Mouse (Mus musculus) hematopoietic stem cell, adult 5-6 weeks (primary cell): ENCODE data around the gene Mrfap1. TPM values are rescaled to one million over a fixed set of nuclear protein-coding genes. Genes with fewer than 3 reads are reported as not detected.

ENCODE experiments used
- ATAC-seq, 2 experiments: fragments of 125-278 bp in 1 of 2; replicated peaks in 1 of 2; 2 replicates each; pipeline ENCODE4 v1.8.0; 2016 to 2017; ENCODE audit warnings: inconsistent platforms in 2 of 2, mild to moderate bottlenecking in 2 of 2, moderate number of reproducible peaks in 2 of 2, low read depth in 1 of 2, moderate TSS enrichment in 1 of 2; ENCODE audit not compliant: low FRiP score in 2 of 2, poor library complexity in 2 of 2, severe bottlenecking in 2 of 2, insufficient read depth in 1 of 2, low TSS enrichment in 1 of 2
- total RNA-seq: library from RNA; stranded (forward); fragments of 172-1452, 232-1000 nt; gene quantifications from 2 replicates; pipeline ENCODE4 v1.2.3, GENCODE M21; 2017

The Mrfap1 gene
- total RNA-seq, 1 experiment from 2014 or later = 329 TPM

GRCm38 (mm10) chr5:36807106-36807505 lies 10.5 kb upstream of the Mrfap1 start:
- ATAC-seq = no peak

DNA sequence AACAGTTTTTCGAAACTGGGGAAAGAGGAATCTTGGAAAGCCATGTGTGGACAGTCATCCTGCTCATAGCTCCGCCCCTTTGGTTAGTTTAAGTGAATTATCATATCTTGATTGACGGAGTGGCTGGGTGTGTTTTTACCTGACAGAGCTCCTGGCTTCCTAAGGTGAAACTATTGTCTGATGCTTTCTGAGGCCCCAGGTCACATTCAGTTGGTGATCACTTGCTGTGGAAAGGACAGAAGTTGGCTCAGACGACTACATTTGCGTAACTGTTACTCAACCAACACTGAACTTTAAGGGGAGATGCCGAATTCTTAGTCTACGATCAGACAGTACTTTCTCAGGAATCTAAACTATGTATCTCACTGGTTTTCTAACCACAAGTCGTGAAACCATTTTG lies 719 bp upstream of the Mrfap1 start:
- no peak for ATAC-seq

DNA sequence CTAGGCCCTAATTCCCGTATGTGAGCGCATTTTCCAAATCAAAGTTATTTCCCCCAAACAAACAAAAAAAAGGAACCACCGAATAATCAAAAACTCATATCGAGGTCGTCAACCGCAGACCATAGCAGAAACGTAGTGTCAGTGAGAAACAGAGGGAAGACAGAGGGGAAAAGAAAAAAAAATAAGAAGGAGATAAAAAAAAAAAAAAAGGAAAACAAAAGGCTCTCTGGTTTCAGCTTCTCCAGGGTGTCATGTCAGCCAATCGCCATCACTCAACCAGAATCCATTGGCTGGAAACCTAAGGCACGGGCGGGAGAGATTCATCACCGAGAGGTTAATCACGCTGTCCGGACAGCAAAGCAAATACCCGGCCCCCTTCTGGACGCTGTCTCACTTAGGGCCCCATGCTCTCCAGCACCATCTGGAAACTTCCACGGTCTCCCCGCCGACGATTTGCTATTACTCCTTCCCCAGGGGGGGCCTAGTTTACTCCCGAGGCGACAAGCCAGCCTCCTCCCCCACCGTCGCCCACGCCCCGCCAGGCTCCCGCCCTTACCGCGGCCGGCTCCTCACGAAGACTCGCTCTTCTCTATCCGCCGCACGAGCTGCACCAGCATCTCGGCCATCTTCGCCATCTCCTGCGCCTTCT lies 801 bp downstream of the Mrfap1 start:
- peak; percentile 18 to 35; a peak in 2 of 4 replicates for ATAC-seq

DNA sequence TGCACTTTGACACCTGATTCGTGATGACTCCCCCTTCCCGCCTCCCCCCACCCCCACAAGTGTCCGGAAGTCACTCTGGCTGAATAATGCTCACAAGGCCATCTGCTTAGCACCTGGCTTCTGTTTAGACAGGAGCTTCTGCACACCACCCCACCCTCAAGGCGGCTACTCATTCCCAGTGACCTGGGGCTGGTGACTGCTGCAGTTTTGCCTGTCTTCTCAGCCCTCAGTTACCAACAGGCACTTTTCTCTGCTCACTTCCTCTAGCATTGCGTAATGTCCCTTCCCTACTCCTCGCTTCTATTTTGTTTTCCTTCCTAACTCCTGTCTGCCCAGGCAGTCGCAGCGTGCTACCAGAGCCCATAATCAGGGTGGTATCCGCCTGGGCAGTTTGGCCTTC lies 4.7 kb downstream of the Mrfap1 start:
- peak in 1 of 2 experiments; percentile 16; a peak in 1 of 4 replicates for ATAC-seq

DNA sequence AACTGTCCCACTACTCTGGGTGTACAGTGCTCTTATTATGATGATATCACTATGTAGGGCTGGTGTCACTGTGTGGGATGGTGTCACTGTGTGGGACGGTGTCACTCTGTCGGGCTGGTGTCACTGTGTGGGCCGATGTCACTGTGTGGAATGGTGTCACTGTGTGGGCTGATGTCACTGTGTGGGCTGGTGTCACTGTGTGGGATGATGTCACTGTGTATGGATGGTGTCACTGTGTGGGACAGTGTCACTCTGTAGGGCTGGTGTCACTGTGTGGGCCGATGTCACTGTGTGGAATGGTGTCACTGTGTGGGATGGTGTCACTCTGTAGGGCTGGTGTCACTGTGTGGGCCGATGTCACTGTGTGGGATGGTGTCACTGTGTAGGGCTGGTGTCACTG lies 10.5 kb downstream of the Mrfap1 start:
- ATAC-seq = no peak

GRCm38 (mm10) chr5:36779512-36779911 lies 17.1 kb downstream of the Mrfap1 start:
- no peak for ATAC-seq

GRCm38 (mm10) chr5:36778901-36779300 lies 17.7 kb downstream of the Mrfap1 start:
- no peak for ATAC-seq

- no peak for ATAC-seq
Measured at GRCm38 (mm10) chr5:36777186-36777585, 19.4 kb downstream of the Mrfap1 start.

DNA sequence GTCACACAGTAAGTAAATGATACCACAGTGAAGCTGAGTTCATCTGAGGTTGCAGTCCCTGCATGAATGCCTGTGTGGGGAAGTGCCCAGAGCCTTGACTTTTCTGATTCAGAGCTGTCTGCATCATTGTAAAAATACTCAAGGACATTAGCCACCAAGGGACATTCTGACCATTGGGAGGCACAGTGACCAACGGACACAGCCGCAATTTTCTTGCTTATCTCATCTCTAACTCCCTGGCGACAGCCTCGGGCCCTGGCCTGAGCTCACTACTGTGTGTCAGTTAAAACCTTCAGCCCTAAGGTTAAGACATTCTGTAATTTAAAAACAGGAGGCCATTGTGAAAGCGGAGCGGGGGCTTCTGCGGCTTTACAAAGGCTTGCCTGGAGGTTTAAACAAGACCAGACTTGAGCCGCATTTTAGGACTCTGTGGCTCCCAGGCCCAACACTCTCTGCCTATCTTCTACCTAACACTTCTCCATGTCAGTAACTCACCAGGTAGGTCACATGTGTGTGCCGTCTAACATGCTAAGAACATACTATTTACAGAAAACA lies 20.5 kb downstream of the Mrfap1 start:
- ATAC-seq = no peak

- ATAC-seq = no peak
Measured at GRCm38 (mm10) chr5:36775317-36775716, 21.3 kb downstream of the Mrfap1 start.

DNA sequence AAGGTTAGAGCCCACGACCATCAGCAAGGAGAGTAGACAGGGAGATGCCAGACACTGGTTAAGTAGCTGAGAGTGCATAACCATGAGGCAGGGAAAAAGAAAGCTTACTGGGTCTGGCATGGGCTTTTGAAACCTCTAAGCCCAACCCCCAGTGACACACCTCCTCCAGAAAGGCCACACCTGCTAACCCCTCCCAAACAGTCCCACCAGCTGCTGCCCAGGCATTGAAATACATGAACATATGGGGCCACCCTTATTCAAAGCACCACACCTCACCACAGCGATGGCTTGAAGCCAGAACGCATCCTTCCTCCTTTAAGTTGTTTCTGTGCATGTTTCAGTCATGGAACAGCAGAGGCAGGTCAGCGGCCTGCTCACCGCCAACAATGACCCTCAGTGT lies 24.0 kb downstream of the Mrfap1 start:
- no peak for ATAC-seq

GRCm38 (mm10) chr5:36769603-36770002 lies 27.0 kb downstream of the Mrfap1 start:
- no peak; a peak in 1 of 4 replicates for ATAC-seq

DNA sequence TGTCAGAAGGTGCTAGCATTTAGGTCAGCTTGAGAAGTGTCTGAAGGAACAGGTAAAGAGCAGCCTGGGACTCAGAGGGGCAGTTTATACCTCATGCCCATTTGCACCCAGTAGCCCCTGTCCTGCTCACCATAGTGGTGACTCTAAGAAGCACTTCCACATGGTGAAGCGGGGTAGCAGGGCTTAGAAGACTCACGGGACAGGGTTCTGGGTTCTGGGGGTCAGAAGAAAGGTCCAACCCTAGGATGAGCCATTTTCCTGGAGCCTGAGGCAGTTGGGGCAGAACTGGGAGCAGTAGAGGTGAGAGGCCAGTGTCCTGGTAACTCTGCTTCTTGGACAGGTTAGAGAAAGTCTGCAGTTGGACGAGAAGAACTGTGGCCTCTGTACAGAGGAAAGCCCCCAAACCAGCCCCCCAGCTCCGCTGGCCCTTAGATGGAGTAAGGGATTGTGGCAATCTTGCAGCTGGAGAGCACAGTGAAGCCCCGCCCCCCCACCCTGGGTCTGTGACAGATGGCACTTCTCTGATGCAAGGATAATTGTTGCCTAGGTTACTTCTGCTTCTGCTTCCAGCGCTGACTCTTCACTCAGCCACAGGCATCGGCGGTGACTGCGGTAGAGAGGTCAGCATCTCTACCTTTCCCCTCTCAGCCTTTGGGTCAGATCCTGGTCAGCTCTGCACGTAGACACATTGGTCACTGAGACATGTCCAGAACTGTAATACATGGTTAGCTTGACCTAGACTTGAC lies 29.4 kb downstream of the Mrfap1 start:
- ATAC-seq = peak; percentile 61 to 83; a peak in 2 of 4 replicates

- ATAC-seq = no peak
Measured at GRCm38 (mm10) chr5:36759848-36760247, 36.7 kb downstream of the Mrfap1 start.

- ATAC-seq = peak in 1 of 2 experiments; percentile 29; a peak in 2 of 4 replicates
Measured at GRCm38 (mm10) chr5:36757033-36757432, 39.5 kb downstream of the Mrfap1 start.

GRCm38 (mm10) chr5:36750119-36751078 lies 46.2 kb downstream of the Mrfap1 start:
- ATAC-seq = no peak

- peak; percentile 89 to 91 for ATAC-seq
Measured at GRCm38 (mm10) chr5:36748536-36749061, 48.0 kb downstream of the Mrfap1 start, which contains the start of gene Bloc1s4. TSS of gene Bloc1s4 (minus strand) at chr5:36748650.
